Mouse (Mus musculus) ES-E14 (cell line): ENCODE data around the gene Zfyve1.

Experiments used
- CHD2 ChIP-seq: IDR thresholded peaks from 2 replicates; pipeline ENCODE4 v1.6.1; 2014; ENCODE audit warnings: mild to moderate bottlenecking, low read depth, low read length, inconsistent platforms
- HCFC1 ChIP-seq: IDR thresholded peaks from 2 replicates; pipeline ENCODE4 v1.6.1; 2012; ENCODE audit warnings: low read length, inconsistent platforms, borderline replicate concordance; ENCODE audit not compliant: insufficient read depth
- MAFK ChIP-seq: IDR thresholded peaks from 2 replicates; pipeline ENCODE4 v1.6.1; 2014; ENCODE audit warnings: mild to moderate bottlenecking, low read depth, low read length, inconsistent platforms; ENCODE audit not compliant: insufficient read depth
- ZC3H11A ChIP-seq: IDR thresholded peaks from 2 replicates; pipeline ENCODE4 v1.6.1; 2012; ENCODE audit warnings: low read depth, mild to moderate bottlenecking, inconsistent platforms, low read length, borderline replicate concordance
- ZNF384 ChIP-seq: IDR thresholded peaks from 2 replicates; pipeline ENCODE4 v1.6.1; 2012; ENCODE audit warnings: low read depth, low read length, inconsistent platforms

DNA sequence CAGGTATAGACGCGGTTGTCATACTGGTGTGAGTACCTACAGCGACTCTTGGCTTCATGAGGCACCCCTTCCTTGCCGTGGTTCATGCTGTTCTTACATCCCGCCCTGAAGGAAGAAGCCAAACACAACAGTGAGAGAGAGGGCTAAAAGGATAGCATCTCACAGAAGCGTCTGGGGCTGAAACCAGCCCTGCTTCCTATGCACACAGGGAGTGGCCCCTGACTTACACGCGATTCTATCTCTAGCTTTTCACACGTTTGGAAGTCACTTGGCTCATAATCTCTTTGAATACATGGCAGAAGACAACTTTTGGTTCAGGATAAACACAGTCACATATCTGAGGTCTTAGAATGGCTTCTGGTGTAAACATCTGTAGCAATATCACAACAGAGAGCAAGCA, 41.4 kb downstream of the Zfyve1 start:
- TF ChIP-seq ZC3H11A, result no peak
- no peak for TF ChIP-seq ZNF384
- TF ChIP-seq MAFK, result no peak
- TF ChIP-seq HCFC1, result no peak
- TF ChIP-seq CHD2, result no peak
